Mouse (Mus musculus): Measurements from ENCODE around the gene Inha.

DNA sequence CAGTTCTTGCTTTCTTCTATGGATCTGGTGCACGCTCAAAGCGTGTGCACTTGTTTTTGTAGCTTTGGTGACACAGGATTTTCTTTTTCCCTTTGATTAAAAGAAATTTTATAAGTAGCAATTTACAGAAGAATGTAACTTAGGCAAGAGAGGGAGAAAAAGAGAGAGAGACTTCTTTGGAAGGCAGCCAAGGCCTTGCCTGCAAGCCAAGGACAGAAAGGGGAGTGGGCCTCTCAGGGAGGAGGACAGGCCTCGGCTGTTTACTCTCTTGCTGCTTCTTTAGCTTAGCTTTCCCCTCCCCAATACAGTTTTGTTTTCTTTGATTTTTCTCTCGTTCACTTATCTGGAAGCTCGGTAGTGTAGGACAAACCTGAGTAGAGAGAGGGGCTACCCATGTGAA, 12.7 kb downstream of the Inha start:
- TF ChIP-seq CTCF (IDR thresholded peaks at IDR 0.05; ENCODE audit: borderline replicate concordance, extremely low read depth, insufficient read depth, insufficient read length) (no peak), POLR2A (IDR thresholded peaks at IDR 0.05; ENCODE audit: borderline replicate concordance, extremely low read depth, insufficient read depth, insufficient read length, poor library complexity, severe bottlenecking) (no peak)

Measured in brain, embryonic 14.5 days (tissue).